Mouse (Mus musculus) embryonic fibroblast, embryonic 13.5 days (primary cell): ENCODE measurements at regions not wholly inside any gene's neighbourhood (a gene's known extent, or its start where the extent isn't known, plus 50 kb on each side); places are given as distances from the start of the nearest gene placed in this dataset.

Experiments used
- H3K27ac ChIP-seq: 2 replicates; pipeline ENCODE4 v1.5.1; 2012; ENCODE audit warnings: low read length, control low read depth, inconsistent platforms; ENCODE audit not compliant: insufficient read depth
- H3K4me1 ChIP-seq: 2 replicates; pipeline ENCODE4 v1.6.1; 2011; ENCODE audit warnings: low read length; ENCODE audit not compliant: control insufficient read depth, insufficient read depth
- H3K4me3 ChIP-seq: 2 replicates; pipeline ENCODE4 v1.5.1; 2011; ENCODE audit warnings: mild to moderate bottlenecking, control low read depth, low read length; ENCODE audit not compliant: insufficient read depth
- CTCF ChIP-seq: IDR thresholded peaks from 2 replicates; pipeline ENCODE4 v1.5.1; 2011; ENCODE audit warnings: mild to moderate bottlenecking, control low read depth, low read length, moderate library complexity, borderline replicate concordance; ENCODE audit not compliant: insufficient read depth
- POLR2A ChIP-seq: IDR thresholded peaks from 2 replicates; pipeline ENCODE4 v1.6.1; 2011; ENCODE audit warnings: low read depth, mild to moderate bottlenecking, control low read depth, low read length, moderate library complexity

- Histone ChIP-seq H3K27ac (no peak overlapping the region), H3K4me3 (no peak overlapping the region), H3K4me1 (no peaks in the 10 kb centered on the region)
- TF ChIP-seq CTCF, result no peak
- no peak for TF ChIP-seq POLR2A
These were observed 135.7 kb upstream of the Asb5 start for GRCm38 (mm10) chr8:54393466-54394197.

- no peak for TF ChIP-seq CTCF
- Histone ChIP-seq H3K27ac (no peak overlapping the region), H3K4me3 (no peak overlapping the region), H3K4me1 (no peaks in the 10 kb centered on the region)
These were observed 123.7 kb upstream of the Asb5 start for GRCm38 (mm10) chr8:54405723-54406122.

- Histone ChIP-seq H3K27ac (no peak overlapping the region), H3K4me3 (no peak overlapping the region), H3K4me1 (no peaks in the 10 kb centered on the region)
- TF ChIP-seq POLR2A, result no peak
- no peak for TF ChIP-seq CTCF
These were observed 115.1 kb upstream of the Asb5 start for GRCm38 (mm10) chr8:54414092-54414799.

GRCm38 (mm10) chr8:54416691-54417090 is 112.7 kb upstream of the Asb5 start:
- H3K4me3 ChIP-seq, result no peak overlapping the region
- H3K4me1 ChIP-seq, result no peaks in the 10 kb centered on the region
- no peak overlapping the region for H3K27ac ChIP-seq
- TF ChIP-seq CTCF, result no peak
- TF ChIP-seq POLR2A, result no peak

GRCm38 (mm10) chr8:54418035-54418434 is 111.3 kb upstream of the Asb5 start:
- Histone ChIP-seq H3K27ac (no peak overlapping the region), H3K4me1 (no peaks in the 10 kb centered on the region), H3K4me3 (no peak overlapping the region)
- no peak for TF ChIP-seq CTCF
- TF ChIP-seq POLR2A, result no peak

- Histone ChIP-seq H3K4me3 (no peak overlapping the region), H3K27ac (peak overlapping the region; percentile 65), H3K4me1 (no peaks in the 10 kb centered on the region)
- TF ChIP-seq CTCF (no peak), POLR2A (no peak)
These were observed 108.9 kb upstream of the Asb5 start for GRCm38 (mm10) chr8:54420339-54421098.

GRCm38 (mm10) chr8:54425039-54425438 is 104.3 kb upstream of the Asb5 start:
- H3K27ac ChIP-seq, result no peak overlapping the region
- TF ChIP-seq CTCF (no peak), POLR2A (no peak)
- no peaks in the 10 kb centered on the region for H3K4me1 ChIP-seq
- no peak overlapping the region for H3K4me3 ChIP-seq

- no peak overlapping the region for H3K4me3 ChIP-seq
- no peak for TF ChIP-seq POLR2A
- TF ChIP-seq CTCF, result no peak
- no peak overlapping the region for H3K27ac ChIP-seq
- H3K4me1 ChIP-seq, result no peaks in the 10 kb centered on the region
These were observed 93.7 kb upstream of the Asb5 start for GRCm38 (mm10) chr8:54435694-54436093.

GRCm38 (mm10) chr8:54441143-54441542 is 88.2 kb upstream of the Asb5 start:
- TF ChIP-seq CTCF (no peak), POLR2A (no peak)
- H3K27ac ChIP-seq, result no peak overlapping the region
- H3K4me1 ChIP-seq, result no peaks in the 10 kb centered on the region
- H3K4me3 ChIP-seq, result no peak overlapping the region

- Histone ChIP-seq H3K4me3 (no peak overlapping the region), H3K4me1 (no peaks in the 10 kb centered on the region), H3K27ac (no peak overlapping the region)
- TF ChIP-seq CTCF (no peak), POLR2A (no peak)
These were observed 87.0 kb upstream of the Asb5 start for GRCm38 (mm10) chr8:54442395-54442794.
